Mouse (Mus musculus) 3T3-L1 (cell line): Measurements from ENCODE around the gene Lhfp.
"Not testable (repeated sequence)": the region's sequence is repeated elsewhere in the genome, so short reads cannot be mapped to it uniquely, and the experiment has no call there.

Experiments
- DNase-seq: peaks from one replicate; pipeline ENCODE4 v3.0.0-alpha.2; 2015; ENCODE audit warnings: low read depth, low spot score

Gene Lhfp

DNA sequence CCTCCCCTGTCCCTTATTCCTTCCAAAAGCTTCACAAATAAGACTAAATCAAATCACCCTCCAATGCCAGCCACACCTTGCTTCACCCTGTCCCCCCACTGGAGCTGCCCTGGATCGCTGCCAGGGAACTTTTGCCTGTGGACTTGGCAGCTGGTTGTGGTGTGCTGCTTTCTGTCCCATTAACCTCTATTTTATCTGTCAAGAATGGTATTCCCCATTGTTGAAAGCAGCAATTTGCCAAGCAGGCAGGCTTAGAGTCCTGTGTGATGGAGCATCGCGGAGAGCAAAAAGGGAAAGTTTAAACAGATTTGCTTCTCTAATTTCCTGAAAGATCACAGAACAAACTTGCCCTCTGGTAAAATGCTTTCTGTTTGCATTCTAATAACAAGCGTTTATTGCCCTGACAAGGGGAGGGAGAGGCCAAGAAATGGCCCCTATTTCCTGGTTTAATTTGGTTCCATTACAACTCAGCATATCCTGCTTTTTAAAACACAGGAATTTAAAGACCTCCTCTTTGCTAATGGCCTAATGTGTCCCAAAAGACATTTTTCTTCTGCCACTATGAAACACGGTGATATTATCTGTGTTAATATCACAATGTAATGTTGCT, 212.0 kb downstream of the Lhfp start:
- DNase-seq, result no peak

DNA sequence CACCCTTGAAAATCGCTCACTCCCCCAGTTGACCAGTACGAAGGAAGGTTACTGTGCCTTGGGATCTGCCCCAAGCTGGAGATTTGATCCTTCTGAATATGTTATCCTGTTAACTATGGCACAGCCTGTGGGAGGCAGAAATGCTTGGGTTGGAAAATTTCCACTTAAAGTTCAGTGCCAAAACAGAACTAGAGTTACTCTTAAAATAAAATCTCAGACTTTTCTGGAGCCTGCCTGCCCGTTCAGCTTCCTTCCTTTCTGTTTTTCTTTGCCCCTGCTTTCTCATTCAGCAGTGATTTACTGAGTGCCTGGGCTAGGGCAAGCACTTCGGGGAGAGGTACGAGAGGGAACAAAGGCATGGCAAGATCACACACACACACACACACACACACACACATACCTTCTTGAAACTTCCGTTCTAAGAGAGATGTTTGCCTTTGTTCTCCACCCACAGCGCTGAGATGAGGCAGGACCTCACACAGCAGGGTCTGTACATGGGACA, 217.4 kb downstream of the Lhfp start:
- no peak for DNase-seq

DNA sequence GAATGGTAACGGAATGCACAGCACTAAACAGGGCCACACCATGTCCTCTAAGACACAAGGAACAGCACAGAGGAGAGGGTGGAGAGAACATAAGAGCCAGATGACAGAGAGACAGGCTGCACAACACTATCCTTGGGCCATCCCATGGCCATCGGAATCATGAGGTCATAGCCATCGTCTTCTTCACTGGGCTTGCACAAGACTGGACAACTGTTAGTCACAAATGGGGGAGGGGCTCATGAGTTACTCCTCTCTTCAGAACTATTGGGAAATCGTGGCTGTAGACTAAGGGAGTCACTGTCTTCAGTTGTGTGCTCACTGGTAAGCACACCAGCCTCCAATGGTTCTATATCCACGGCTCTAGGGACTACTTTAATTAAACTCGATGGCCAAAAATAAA, 224.8 kb downstream of the Lhfp start:
- no peak for DNase-seq

DNA sequence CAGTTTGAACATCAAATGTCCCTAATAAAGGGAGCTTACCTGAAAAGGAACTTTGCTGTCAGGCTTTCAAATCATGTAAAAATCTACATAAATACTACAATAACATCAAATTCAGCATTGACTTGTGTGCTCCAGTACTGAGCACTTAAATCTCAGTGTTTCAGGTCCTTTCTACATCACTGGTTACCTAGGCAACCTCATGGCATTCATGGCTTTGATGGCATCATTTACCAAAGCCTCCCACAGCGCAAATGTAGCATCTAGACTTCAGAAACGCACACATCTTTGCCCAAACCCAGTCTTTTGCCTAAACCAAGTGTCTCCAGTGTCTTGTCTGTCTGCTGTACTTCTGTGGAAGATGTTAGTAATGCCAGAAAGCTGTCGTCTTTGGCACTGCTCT, 225.7 kb downstream of the Lhfp start:
- DNase-seq, result no peak

DNA sequence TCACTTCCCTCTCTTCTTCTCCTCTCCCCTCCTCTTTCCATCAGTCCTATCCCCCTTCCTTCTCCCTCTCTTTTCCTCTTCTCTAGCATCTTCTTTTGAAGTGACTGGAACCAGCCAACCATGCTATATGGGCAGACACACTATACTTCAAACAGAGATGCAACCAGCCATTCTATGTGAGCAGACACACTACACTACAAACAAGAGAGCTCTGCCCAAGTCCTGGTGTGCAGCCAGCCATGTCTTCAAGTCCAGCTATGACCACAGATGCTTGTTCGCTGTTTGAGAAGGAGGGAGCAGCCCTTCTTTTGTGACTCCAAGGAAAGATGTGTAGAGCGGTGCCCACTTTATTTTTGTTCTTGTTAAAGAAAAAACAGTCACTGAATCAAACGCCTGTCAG, 231.9 kb downstream of the Lhfp start:
- DNase-seq, result no peak

DNA sequence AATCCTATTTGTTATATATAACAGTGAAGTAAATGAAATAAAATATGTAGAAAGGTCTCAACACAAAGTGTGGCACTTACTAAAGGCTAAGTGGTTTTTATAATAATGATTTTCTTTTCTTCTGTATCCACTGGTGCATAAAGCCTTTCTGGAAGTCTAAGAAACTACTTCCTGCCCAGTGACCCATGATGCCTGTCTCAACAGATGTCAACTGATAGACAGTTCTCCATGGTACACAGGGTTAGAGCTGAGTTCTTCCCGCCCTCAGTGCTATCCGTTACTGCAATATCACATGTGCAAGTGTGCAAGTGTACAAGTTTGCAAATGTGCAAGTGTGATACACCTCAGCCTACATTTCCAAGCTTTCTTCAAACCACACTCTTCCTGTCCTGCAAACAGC, 236.7 kb downstream of the Lhfp start:
- DNase-seq, result no peak

DNA sequence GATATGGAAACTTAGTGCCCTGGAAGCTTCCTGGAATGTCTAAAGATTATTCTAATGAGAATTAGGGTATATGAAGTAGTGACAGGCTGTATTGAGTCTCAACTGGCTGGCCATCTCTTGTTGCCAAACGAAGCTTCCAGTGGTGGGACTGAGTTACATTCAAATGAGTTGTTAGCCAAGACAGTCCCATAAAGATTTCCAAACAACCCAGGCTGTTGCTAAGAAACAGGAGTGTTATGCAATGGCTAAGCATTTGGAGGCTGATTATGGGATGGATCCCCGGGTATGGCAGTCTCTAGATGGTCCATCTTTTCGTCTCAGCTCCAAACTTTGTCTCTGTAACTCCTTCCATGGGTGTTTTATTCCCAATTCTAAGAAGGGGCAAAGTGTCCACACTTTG, 240.7 kb downstream of the Lhfp start:
- DNase-seq, result not testable (repeated sequence)

DNA sequence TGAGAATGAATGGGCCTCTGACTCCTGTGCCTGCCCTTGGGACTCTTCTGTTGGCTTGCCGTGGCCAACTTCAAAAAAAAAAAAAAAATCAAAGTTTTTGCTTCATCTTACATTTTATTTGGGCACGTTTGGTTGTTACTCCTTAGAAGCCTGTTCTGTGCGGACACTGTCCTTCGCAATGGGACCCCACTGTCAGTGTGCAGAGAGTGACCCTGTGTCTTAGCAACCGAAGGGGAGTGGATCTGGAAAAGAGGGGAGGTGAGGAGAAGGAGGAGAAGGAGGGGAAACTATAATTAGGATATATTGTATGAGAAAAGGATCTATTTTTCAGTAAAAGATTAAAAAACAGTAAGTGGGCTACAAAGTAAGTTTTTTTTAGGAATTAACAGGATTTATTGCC, 242.7 kb downstream of the Lhfp start:
- no peak for DNase-seq

DNA sequence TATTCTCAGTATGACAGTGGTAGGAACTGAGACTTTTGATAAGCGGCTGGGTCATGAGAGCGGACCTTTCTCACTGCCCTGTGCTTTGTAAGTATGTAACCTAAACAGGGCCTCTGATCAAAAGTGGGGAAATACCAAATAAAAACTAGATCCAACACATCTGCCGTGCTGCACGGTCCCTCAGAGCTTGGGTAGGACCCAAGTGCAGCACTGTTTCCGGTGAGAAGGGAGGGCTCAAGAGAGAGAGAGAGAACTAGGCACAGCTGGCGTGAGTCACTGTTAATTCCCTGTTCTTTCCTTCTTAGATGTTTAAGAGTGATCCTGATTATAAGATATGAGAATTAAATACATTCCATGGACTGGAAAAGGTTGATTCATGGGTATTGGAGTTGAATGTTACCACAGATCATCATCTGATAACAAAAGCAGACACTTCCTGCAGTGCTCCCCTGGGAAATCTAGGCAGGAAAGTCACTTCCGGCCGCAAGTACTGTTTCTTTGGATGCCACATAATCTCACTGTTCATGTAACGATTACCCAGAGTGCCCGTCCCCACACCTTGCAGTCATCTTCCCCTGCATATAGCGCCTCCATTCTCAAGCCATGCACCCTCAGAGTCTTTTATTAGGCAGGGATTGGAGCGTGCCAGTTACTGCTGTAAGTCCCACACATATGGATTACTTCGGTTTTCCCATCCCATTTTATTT, 243.3 kb downstream of the Lhfp start:
- peak; percentile 48 for DNase-seq

DNA sequence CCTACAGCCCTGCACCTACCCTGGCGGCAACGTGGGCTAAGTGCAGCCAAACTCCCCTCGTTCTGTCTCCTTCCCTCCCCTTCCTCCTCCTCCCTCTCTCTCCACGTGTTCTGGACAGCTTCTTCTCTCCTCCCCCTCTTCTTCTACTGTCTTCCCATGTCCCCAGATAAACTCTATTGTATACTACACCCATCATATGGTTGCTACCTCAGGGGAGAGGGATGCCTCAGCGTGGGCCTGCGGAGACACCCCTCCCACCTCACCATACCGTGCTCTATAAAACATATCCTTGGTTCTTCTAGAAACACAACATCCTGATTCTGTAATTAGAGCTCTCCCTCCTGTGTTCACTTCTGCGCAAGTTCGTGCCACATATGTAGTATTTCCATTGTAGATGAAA, 247.3 kb downstream of the Lhfp start:
- no peak for DNase-seq

DNA sequence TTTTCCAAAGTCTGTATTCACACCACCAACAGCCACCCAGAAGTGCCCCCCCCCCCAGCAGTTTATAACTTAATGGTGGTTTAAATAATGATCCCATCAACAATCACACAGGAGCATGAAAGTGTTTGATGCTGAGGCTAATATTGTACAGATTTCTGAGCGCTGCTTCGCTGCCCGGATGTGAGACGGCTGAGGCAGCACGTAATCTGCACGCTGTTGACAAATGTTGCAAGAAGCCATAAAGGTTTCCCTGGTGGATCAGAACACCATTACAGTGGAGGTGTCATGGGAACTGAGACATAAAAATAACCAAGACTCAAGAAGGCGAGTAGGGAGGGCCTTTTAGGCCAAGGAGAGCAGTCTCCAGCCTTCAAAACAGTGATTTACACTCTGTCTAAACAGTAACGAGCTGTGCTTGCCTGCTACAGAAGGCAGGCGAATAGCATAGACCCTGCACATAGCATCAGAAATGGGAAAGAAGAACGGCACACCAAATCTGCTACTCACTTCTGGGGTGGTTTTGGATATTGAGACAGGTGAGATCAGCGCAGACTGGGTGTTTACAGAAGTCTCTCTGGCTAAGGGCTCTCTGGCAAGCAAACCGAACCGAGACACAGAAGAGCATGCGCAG, 248.4 kb downstream of the Lhfp start:
- no peak for DNase-seq

DNA sequence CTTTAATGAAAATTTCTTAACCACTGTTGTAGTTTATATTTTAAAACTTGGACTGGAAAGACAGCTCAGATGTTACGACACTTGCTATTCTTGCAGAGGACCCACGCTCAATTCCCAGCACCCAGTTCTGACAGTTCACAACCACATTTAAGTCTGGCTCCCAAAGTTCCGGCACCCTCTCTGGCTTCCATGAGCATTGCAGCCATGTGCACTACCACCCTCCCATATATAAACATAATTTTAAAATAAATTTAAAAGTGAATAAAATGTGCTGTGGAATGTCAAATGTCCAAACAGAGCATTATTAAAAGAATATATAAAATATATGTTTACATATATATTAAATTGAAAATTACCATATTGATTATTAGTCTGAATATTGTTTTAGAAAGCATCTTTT, 249.9 kb downstream of the Lhfp start:
- no peak for DNase-seq

DNA sequence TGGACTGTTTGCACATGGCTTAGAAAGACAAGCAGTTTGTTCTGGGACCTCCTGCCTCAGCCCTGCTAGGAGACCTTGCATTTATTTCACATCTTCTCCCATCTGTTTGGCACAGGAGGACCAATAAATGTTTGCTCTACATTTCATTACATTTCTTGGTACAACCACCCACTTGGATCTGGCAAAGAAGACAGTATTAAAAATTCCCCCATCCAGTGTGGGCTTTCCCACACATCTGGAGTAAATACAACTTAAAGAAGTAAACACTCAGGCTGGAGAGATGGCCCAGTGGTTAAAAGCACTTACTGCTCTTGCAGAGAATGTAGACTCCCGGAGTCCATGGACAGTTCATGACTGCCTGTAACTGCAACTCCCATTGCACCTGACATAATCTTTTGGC, 250.6 kb downstream of the Lhfp start:
- no peak for DNase-seq

DNA sequence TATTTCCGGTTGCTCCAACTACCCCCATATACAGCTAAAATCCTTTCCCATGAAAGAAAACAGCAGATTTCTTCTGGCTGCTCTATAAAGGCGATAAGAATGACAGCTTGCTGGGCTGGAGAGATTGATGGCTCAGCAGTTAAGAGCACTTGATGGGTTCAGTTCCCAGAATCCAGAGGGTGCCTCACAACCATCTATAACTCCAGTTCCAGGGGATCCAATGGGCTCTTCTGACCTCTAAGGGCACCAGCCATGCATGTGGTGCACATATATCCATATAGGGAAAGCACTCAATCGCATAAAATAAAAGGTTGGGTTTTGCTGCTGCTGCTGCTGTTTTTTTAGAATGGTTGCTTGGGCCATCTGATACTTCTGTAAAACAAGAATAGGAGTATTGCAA, 251.1 kb downstream of the Lhfp start:
- no peak for DNase-seq

DNA sequence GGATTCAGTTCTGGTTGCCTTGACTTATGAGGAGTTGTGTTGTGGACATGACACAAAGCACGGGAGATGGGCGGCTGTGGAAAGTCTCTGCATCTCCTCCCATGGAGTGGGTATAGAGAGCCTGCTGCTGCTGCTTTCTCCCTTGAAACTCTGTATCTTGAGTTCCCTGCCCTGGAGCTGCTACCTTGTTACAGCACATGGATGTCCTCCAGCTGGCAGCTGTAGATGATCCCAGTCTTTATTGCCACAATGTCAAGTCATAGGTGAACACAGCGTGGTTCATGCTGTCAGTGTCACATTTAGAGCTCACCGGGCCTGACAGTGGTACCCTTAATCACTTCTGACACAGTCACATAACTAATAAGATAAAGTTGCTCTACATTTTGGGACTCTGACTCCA, 251.7 kb downstream of the Lhfp start:
- DNase-seq, result no peak

DNA sequence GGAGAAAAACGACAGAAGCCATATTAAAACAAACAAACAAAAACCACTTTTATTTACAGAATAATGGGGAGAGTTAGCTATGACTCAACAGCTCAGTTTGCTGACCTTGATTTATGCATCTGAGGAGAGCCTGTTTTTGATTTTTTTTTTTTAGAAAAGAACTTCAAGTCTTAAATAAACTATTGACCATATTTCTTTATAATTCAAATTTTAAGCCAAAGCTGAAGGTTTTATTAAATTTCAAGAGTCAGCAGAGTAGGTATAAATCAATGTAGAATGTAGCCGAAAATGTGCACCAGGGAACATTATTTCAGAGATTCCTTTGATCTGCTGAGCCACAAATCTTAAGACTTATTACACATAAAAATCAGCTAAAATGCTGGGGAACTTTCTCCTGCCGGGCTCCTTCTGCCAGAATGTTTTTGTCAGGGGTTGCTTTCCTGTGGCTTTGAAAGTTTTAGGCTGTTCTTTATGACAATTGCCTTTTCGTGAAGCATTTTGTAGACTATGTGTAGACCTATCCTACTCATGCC, 252.6 kb downstream of the Lhfp start:
- peak; percentile 15 for DNase-seq

DNA sequence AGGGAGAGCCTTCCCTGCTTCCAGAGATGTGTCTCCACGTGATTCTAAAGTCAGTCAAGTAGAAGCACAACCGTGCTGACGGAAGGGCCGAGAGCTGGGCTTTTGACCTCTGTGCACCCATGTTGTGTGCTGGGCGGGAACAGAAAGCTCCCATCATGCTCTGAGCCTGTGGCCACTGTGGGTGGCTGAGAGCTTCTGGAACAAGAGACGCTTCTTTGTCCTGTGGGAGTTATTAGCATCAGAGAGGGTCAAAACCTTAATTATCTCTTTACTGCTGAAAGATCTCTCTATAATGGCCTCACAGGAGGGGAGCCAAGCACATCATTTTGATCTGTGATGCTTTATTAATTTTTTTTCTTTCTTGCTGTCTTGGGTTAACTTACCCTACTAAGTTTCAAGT, 253.5 kb downstream of the Lhfp start:
- DNase-seq, result no peak

DNA sequence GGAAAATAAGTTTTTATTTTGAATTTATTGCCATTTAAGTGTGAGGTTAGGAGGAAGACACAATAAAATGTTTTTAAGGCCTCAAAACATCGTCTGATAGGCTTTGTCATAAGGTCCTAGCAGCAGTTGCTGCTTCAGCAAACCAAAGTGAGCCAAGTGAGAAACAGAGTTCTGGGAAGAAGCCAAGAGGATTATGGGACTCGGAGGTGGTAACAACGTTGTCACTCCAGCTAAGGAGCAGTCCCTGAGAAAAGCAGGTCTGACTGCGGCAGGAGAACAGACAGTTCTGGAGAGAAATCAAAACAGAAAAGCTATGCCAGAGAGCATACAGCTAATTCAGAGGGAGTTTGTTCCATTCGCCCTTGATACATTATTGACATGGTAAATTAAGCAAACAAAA, 260.5 kb downstream of the Lhfp start:
- DNase-seq, result no peak

DNA sequence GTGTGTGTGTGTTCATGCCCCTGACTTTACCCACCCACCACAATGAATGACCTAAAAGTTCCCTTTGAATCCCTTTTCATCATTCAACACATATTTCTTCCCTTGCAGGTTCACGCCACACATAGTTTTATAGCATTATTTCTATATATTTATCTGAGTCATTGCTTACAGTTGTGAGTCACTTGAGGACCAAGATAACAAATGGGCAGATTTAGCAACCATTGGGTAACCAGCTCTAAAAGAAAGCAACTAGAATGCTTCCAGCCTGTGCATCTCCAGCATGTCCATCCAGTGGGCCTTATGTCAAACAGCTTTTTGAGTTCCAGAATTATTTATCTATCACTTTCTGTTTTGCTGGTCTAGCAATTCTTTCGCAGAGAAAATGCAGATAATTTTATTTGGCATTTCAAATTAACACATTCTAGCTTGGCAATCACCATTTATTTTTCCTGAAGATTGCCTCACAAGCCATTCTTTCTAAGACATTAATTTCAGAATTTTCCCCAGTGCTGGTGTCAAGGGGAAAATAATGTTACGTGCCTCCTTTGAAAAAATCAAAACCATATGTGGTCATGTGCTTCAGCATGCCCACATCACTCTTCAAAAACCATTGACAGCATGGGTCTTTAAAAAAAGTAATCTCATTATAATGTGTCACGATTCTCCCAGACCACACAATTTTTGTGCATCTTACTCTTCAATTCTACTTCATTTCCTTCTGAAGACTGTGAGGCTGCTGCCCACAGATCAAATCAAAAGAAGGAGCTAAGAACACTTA, 263.0 kb downstream of the Lhfp start:
- DNase-seq, result peak; percentile 76

DNA sequence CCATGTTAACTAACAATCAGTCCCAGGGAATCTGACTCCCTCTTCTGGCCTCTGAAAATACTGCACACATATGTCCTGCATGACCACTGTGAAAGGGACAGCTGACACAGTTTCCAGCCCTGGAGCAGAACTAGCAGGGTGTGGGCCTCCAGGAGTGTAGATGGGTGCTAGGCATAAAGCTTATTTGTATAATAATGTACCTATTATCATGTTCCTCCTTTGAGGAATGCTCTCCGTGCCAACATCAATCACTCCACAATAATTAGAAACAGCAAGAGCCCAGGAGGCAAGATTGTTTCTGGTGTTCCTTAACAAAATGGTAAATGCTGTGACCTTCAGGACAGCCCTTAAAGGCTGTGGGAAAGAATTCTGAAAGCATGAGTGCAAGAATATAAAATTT, 264.5 kb downstream of the Lhfp start:
- no peak for DNase-seq

DNA sequence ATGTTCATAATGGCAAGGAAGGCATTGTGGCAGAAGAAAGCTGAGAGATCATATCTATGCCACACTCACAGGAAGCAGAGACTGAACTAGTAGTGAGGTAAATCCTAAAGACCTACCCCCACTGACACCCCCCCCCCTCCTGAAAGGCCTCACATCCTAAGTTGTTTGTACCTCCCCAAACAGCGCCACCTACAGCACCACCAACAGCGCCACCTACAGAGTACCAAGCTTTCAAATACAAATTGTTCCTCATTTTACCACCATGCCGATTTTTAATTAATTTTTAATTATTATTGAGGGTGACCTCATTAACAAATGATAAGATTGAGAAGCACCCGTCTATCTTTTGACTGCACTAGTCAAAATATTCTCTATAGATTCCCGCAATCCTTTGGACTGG, 267.3 kb downstream of the Lhfp start:
- DNase-seq, result no peak

DNA sequence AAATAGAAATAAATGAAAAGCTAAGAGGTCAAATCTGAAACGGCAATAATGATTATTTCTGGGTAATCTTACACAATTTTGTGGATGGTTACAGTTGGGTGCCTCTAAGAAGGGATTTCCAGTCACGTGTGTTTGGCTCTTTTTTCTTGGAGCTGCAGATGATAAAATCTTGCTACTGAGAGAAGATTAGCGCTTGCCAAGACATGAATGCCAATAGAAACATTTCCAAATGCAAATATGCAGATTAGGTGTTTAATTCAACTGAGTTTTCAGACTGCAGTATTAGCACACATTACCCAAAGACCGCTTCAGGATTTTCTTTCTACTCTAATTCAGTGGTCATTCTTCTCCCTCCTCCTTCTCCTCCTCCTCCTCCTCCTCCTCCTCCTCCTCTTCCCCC, 268.8 kb downstream of the Lhfp start:
- no peak for DNase-seq
